Mouse (Mus musculus): ENCODE results near the gene Adat1. TPM values are rescaled to one million over a fixed set of nuclear protein-coding genes. Genes with fewer than 3 reads are reported as not detected.

The Adat1 gene
- 3.8 and 4.5 TPM in 2 replicates for total RNA-seq (2014; rRNA removed)
- 4.7 and 4.9 TPM in 2 replicates for polyA plus RNA-seq (2015; fragmentation: Nextera tagmentation; extraction: Ambion mirVana)

GRCm38 (mm10) chr8:111992013-111992702 is at the start of gene Adat1:
Gene Adat1 (minus strand): TSS chr8:111992302.
- WGBS: 5% methylated on average over 33 of the region's 33 CpGs
- Histone ChIP-seq H3K4me2 (ENCODE audit: low read depth, low read length) (peak within 1 kb of the TSS; percentile 92), H3K4me1 (ENCODE audit: insufficient read depth, low read length) (no peaks in the 10 kb centered on the region), H3K27ac (peak within 1 kb of the TSS; percentile 72; the same call in 1 of the 2 replicates), H3K4me3 (ENCODE audit: low read length) (peak within 1 kb of the TSS; percentile 70), H3K9me3 (ENCODE audit: low read length) (no peaks in the 10 kb centered on the region), H3K36me3 (ENCODE audit: insufficient read depth, low read length) (peaks cover 42% of the 10 kb centered on the region), H3K27me3 (ENCODE audit: insufficient read depth, low read length) (no peaks in the 10 kb centered on the region), H3K9ac (replicated peaks; ENCODE audit: low read length) (peak within 1 kb of the TSS; percentile 70)
- DNase-seq (ENCODE audit: low spot score) (peak; percentile 96), ATAC-seq (peak; percentile 98)
- peak; percentile 37; the same call in 1 of the 2 replicates for TF ChIP-seq CTCF (IDR thresholded peaks at IDR 0.05; ENCODE audit: low read depth)

- no peak overlapping the region for H3K9ac ChIP-seq (replicated peaks; ENCODE audit: low read length)
- no peaks in the 10 kb centered on the region for H3K4me1 ChIP-seq (ENCODE audit: insufficient read depth, low read length)
- no peak for TF ChIP-seq CTCF (IDR thresholded peaks at IDR 0.05; ENCODE audit: low read depth)
- H3K36me3 ChIP-seq (ENCODE audit: insufficient read depth, low read length): no peaks in the 10 kb centered on the region
- no peak overlapping the region for H3K4me2 ChIP-seq (ENCODE audit: low read depth, low read length)
- no peaks in the 10 kb centered on the region for H3K9me3 ChIP-seq (ENCODE audit: low read length)
- H3K27me3 ChIP-seq (ENCODE audit: insufficient read depth, low read length): no peaks in the 10 kb centered on the region
- DNase-seq (ENCODE audit: low spot score) (no peak), ATAC-seq (no peak)
- no peak overlapping the region for H3K4me3 ChIP-seq (ENCODE audit: low read length)
- WGBS: 87% methylated on average over 18 of the region's 18 CpGs
- no peak overlapping the region for H3K27ac ChIP-seq
These were observed 45.4 kb upstream of the Adat1 start for GRCm38 (mm10) chr8:112037521-112037920.

- no peak overlapping the region for H3K27ac ChIP-seq
- peak; percentile 82 for TF ChIP-seq CTCF (IDR thresholded peaks at IDR 0.05; ENCODE audit: low read depth)
- no peaks in the 10 kb centered on the region for H3K9me3 ChIP-seq (ENCODE audit: low read length)
- H3K4me1 ChIP-seq (ENCODE audit: insufficient read depth, low read length): no peaks in the 10 kb centered on the region
- 17% methylated on average over 8 of the region's 8 CpGs for WGBS
- ATAC-seq (no peak), DNase-seq (ENCODE audit: low spot score) (peak; percentile 81)
- no peak overlapping the region for H3K4me2 ChIP-seq (ENCODE audit: low read depth, low read length)
- H3K27me3 ChIP-seq (ENCODE audit: insufficient read depth, low read length): no peaks in the 10 kb centered on the region
- no peaks in the 10 kb centered on the region for H3K36me3 ChIP-seq (ENCODE audit: insufficient read depth, low read length)
- H3K9ac ChIP-seq (replicated peaks; ENCODE audit: low read length): no peak overlapping the region
- H3K4me3 ChIP-seq (ENCODE audit: low read length): no peak overlapping the region
These were observed 42.5 kb upstream of the Adat1 start for GRCm38 (mm10) chr8:112034603-112035002.

GRCm38 (mm10) chr8:112033071-112033470 is 41.0 kb upstream of the Adat1 start:
- ATAC-seq (no peak), DNase-seq (ENCODE audit: low spot score) (no peak)
- Histone ChIP-seq H3K4me3 (ENCODE audit: low read length) (no peak overlapping the region), H3K4me2 (ENCODE audit: low read depth, low read length) (no peak overlapping the region), H3K9ac (replicated peaks; ENCODE audit: low read length) (no peak overlapping the region), H3K9me3 (ENCODE audit: low read length) (no peaks in the 10 kb centered on the region), H3K27me3 (ENCODE audit: insufficient read depth, low read length) (no peaks in the 10 kb centered on the region), H3K4me1 (ENCODE audit: insufficient read depth, low read length) (no peaks in the 10 kb centered on the region), H3K27ac (no peak overlapping the region), H3K36me3 (ENCODE audit: insufficient read depth, low read length) (no peaks in the 10 kb centered on the region)
- TF ChIP-seq CTCF (IDR thresholded peaks at IDR 0.05; ENCODE audit: low read depth): no peak
- 54% methylated on average over 7 of the region's 7 CpGs for WGBS

DNA sequence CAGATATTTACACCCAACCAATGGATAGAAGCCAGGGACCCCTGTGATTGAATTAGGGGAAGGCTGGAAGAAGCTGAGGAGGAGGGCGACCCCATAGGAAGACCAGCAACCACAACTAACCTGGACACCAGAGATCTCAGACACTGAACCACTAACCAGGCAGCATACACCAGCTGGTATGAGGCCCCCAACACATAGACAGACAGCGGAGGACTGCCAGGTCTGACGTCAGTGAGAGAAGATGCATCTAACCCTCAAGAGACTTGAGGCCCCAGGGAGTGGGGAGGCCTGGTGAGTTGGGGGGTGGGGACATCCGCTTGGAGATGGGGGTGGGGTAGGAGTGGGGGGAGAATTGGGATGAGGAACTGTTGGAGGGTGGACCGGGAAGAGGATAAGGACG is 38.6 kb upstream of the Adat1 start:
- no peaks in the 10 kb centered on the region for H3K9me3 ChIP-seq (ENCODE audit: low read length)
- DNase-seq (ENCODE audit: low spot score) (no peak), ATAC-seq (no peak)
- no peaks in the 10 kb centered on the region for H3K27me3 ChIP-seq (ENCODE audit: insufficient read depth, low read length)
- WGBS: 60% methylated on average over 6 of the region's 6 CpGs
- no peak overlapping the region for H3K4me2 ChIP-seq (ENCODE audit: low read depth, low read length)
- H3K27ac ChIP-seq: no peak overlapping the region
- no peak for TF ChIP-seq CTCF (IDR thresholded peaks at IDR 0.05; ENCODE audit: low read depth)
- no peaks in the 10 kb centered on the region for H3K36me3 ChIP-seq (ENCODE audit: insufficient read depth, low read length)
- H3K4me1 ChIP-seq (ENCODE audit: insufficient read depth, low read length): no peaks in the 10 kb centered on the region
- H3K4me3 ChIP-seq (ENCODE audit: low read length): no peak overlapping the region
- H3K9ac ChIP-seq (replicated peaks; ENCODE audit: low read length): no peak overlapping the region

GRCm38 (mm10) chr8:112029455-112029854 is 37.4 kb upstream of the Adat1 start:
- no peak overlapping the region for H3K27ac ChIP-seq
- no peak for DNase-seq (ENCODE audit: low spot score)
- no peaks in the 10 kb centered on the region for H3K9me3 ChIP-seq (ENCODE audit: low read length)
- no peak for TF ChIP-seq CTCF (IDR thresholded peaks at IDR 0.05; ENCODE audit: low read depth)
- no peaks in the 10 kb centered on the region for H3K36me3 ChIP-seq (ENCODE audit: insufficient read depth, low read length)
- no peak overlapping the region for H3K9ac ChIP-seq (replicated peaks; ENCODE audit: low read length)
- H3K4me3 ChIP-seq (ENCODE audit: low read length): no peak overlapping the region
- no peak for ATAC-seq
- no peaks in the 10 kb centered on the region for H3K27me3 ChIP-seq (ENCODE audit: insufficient read depth, low read length)
- H3K4me2 ChIP-seq (ENCODE audit: low read depth, low read length): no peak overlapping the region
- 84% methylated on average over 7 of the region's 7 CpGs for whole genome bisulfite sequencing
- H3K4me1 ChIP-seq (ENCODE audit: insufficient read depth, low read length): no peaks in the 10 kb centered on the region

GRCm38 (mm10) chr8:112014936-112015335 is 22.8 kb upstream of the Adat1 start, which contains the start of gene Gm6793:
Gene Gm6793 (minus strand): TSS chr8:112015036.
- Histone ChIP-seq H3K27ac (no peak within 1 kb of the TSS), H3K36me3 (ENCODE audit: insufficient read depth, low read length) (peaks cover 39% of the 10 kb centered on the region), H3K9me3 (ENCODE audit: low read length) (no peaks in the 10 kb centered on the region), H3K4me2 (ENCODE audit: low read depth, low read length) (no peak within 1 kb of the TSS), H3K27me3 (ENCODE audit: insufficient read depth, low read length) (no peaks in the 10 kb centered on the region), H3K4me1 (ENCODE audit: insufficient read depth, low read length) (peaks cover 14% of the 10 kb centered on the region), H3K4me3 (ENCODE audit: low read length) (no peak within 1 kb of the TSS), H3K9ac (replicated peaks; ENCODE audit: low read length) (no peak within 1 kb of the TSS)
- no peak for DNase-seq (ENCODE audit: low spot score)
- no peak for ATAC-seq
- WGBS: 92% methylated on average over 11 of the region's 11 CpGs
- no peak for TF ChIP-seq CTCF (IDR thresholded peaks at IDR 0.05; ENCODE audit: low read depth)
